Mouse (Mus musculus) stomach, embryonic 14.5 days (tissue): ENCODE results near the gene Fam189a2. TPM values are rescaled to one million over a fixed set of nuclear protein-coding genes. Genes with fewer than 3 reads are reported as not detected.
A peak's percentile ranks its signal among the peaks of the same experiment; 100 is the strongest.

Source experiments
- ATAC-seq: fragments of 200-750 bp; cut with Nextera tagmentation; 2 replicates; pipeline ENCODE4 v1.8.0; 2017; ENCODE audit warnings: low read depth, moderate TSS enrichment; ENCODE audit not compliant: insufficient number of reproducible peaks, insufficient read depth, low FRiP score
- H3K27ac ChIP-seq: fragments of 300-500 bp; sonication (generic); 2 replicates; pipeline ENCODE4 v1.5.1; 2014; ENCODE audit warnings: mild to moderate bottlenecking, low read length, moderate library complexity, mixed read lengths
- H3K27me3 ChIP-seq: fragments of 300-500 bp; sonication (generic); 2 replicates; pipeline ENCODE4 v1.6.1; 2014; ENCODE audit warnings: low read length, control low read depth, mixed read lengths; ENCODE audit not compliant: control insufficient read depth, insufficient read depth
- H3K36me3 ChIP-seq: fragments of 300-500 bp; sonication (generic); 2 replicates; pipeline ENCODE4 v1.6.1; 2014; ENCODE audit warnings: mild to moderate bottlenecking, control low read depth, low read length, moderate library complexity, mixed read lengths; ENCODE audit not compliant: control insufficient read depth, insufficient read depth
- H3K4me1 ChIP-seq: fragments of 300-500 bp; sonication (generic); 2 replicates; pipeline ENCODE4 v1.6.1; 2014; ENCODE audit warnings: low read length, control low read depth, mixed read lengths; ENCODE audit not compliant: control insufficient read depth, insufficient read depth
- H3K4me2 ChIP-seq: fragments of 300-500 bp; sonication (generic); replicated peaks from 2 replicates; pipeline ENCODE4 v1.6.1; 2014; ENCODE audit warnings: low read depth, low read length, control low read depth
- H3K4me3 ChIP-seq: fragments of 300-500 bp; sonication (generic); 2 replicates; pipeline ENCODE4 v1.5.1; 2014; ENCODE audit warnings: low read depth, low read length, control low read depth
- H3K9ac ChIP-seq: fragments of 300-500 bp; sonication (generic); replicated peaks from 2 replicates; pipeline ENCODE4 v1.6.1; 2014; ENCODE audit warnings: low read depth, mild to moderate bottlenecking, control low read depth, low read length, moderate library complexity, mixed read lengths
- H3K9me3 ChIP-seq: fragments of 300-500 bp; sonication (generic); 2 replicates; pipeline ENCODE4 v1.6.1; 2016; ENCODE audit warnings: low read depth, low read length, control low read depth; ENCODE audit not compliant: control insufficient read depth
- WGBS: fragments of 180-500 bp; shearing (Covaris S2); extraction: QIAGEN DNeasy Blood & Tissue Kit; methylation state at CpG from one replicate; pipeline ENCODE4 v1.1.7; 2014; 5-methylcytosine and 5-hydroxymethylcytosine counted together
- polyA plus RNA-seq: library from polyadenylated mRNA; unstranded; fragments of >200 nt; fragmentation: Nextera tagmentation; extraction: Ambion mirVana; gene quantifications from 2 replicates; pipeline ENCODE4 v1.2.1, GENCODE M21; 2014

Gene Fam189a2
- polyA plus RNA-seq, 1 experiment from 2014 or later: 0.62 TPM

- no peak overlapping the region for H3K27ac ChIP-seq
- H3K36me3 ChIP-seq: no peaks in the 10 kb centered on the region
- 59% methylated on average over 17 of the region's 17 CpGs for WGBS
- ATAC-seq: no peak
- H3K27me3 ChIP-seq: no peaks in the 10 kb centered on the region
- no peaks in the 10 kb centered on the region for H3K4me1 ChIP-seq
- H3K9me3 ChIP-seq: no peaks in the 10 kb centered on the region
- H3K4me2 ChIP-seq: no peak overlapping the region
- H3K4me3 ChIP-seq: no peak overlapping the region
- H3K9ac ChIP-seq: no peak overlapping the region
These were observed 74.4 kb downstream of the Fam189a2 start for GRCm38 (mm10) chr19:23956299-23956975.

- 86% methylated on average over 8 of the region's 8 CpGs for WGBS
- H3K27ac ChIP-seq: no peak overlapping the region
These were observed 75.4 kb downstream of the Fam189a2 start for GRCm38 (mm10) chr19:23955461-23955860.

GRCm38 (mm10) chr19:23948301-23949000 lies 82.4 kb downstream of the Fam189a2 start:
- Histone ChIP-seq H3K9me3 (no peaks in the 10 kb centered on the region), H3K4me2 (no peak overlapping the region), H3K9ac (no peak overlapping the region), H3K27me3 (no peaks in the 10 kb centered on the region), H3K4me3 (no peak overlapping the region), H3K36me3 (no peaks in the 10 kb centered on the region), H3K27ac (no peak overlapping the region), H3K4me1 (no peaks in the 10 kb centered on the region)
- WGBS: 45% methylated on average over 12 of the region's 12 CpGs
- ATAC-seq: peak; percentile 61; the same call in 1 of the 2 replicates

More at GRCm38 (mm10) chr19:23955461-23955860, 75.4 kb downstream of the Fam189a2 start:
- Histone ChIP-seq H3K9ac (no peak overlapping the region), H3K27me3 (no peaks in the 10 kb centered on the region), H3K4me1 (no peaks in the 10 kb centered on the region), H3K4me3 (no peak overlapping the region), H3K4me2 (no peak overlapping the region), H3K36me3 (no peaks in the 10 kb centered on the region), H3K9me3 (no peaks in the 10 kb centered on the region)
- ATAC-seq: no peak

GRCm38 (mm10) chr19:23947871-23948270 lies 82.9 kb downstream of the Fam189a2 start:
- H3K27ac ChIP-seq: no peak overlapping the region
- no peak overlapping the region for H3K4me3 ChIP-seq
- H3K4me2 ChIP-seq: no peak overlapping the region
- no peak overlapping the region for H3K9ac ChIP-seq
- WGBS: 56% methylated on average over 4 of the region's 4 CpGs
- ATAC-seq: no peak
- H3K27me3 ChIP-seq: no peaks in the 10 kb centered on the region
- no peaks in the 10 kb centered on the region for H3K36me3 ChIP-seq
- H3K9me3 ChIP-seq: no peaks in the 10 kb centered on the region
- no peaks in the 10 kb centered on the region for H3K4me1 ChIP-seq

- Histone ChIP-seq H3K4me2 (no peak overlapping the region), H3K4me1 (no peaks in the 10 kb centered on the region), H3K36me3 (no peaks in the 10 kb centered on the region), H3K9ac (no peak overlapping the region), H3K27ac (no peak overlapping the region), H3K27me3 (no peaks in the 10 kb centered on the region), H3K9me3 (no peaks in the 10 kb centered on the region), H3K4me3 (no peak overlapping the region)
- ATAC-seq: no peak
- 78% methylated on average over 4 of the region's 4 CpGs for WGBS
These were observed 84.1 kb downstream of the Fam189a2 start for GRCm38 (mm10) chr19:23946751-23947150.

- WGBS: 85% methylated on average over 6 of the region's 6 CpGs
- no peak overlapping the region for H3K4me3 ChIP-seq
- H3K4me2 ChIP-seq: no peak overlapping the region
- no peak overlapping the region for H3K27ac ChIP-seq
- ATAC-seq: no peak
- no peaks in the 10 kb centered on the region for H3K4me1 ChIP-seq
- no peaks in the 10 kb centered on the region for H3K27me3 ChIP-seq
- H3K9me3 ChIP-seq: no peaks in the 10 kb centered on the region
- no peaks in the 10 kb centered on the region for H3K36me3 ChIP-seq
- no peak overlapping the region for H3K9ac ChIP-seq
These were observed 84.7 kb downstream of the Fam189a2 start for GRCm38 (mm10) chr19:23946026-23946685.

- no peak overlapping the region for H3K4me3 ChIP-seq
- H3K4me1 ChIP-seq: no peaks in the 10 kb centered on the region
- no peak for ATAC-seq
These were observed 87.9 kb downstream of the Fam189a2 start for GRCm38 (mm10) chr19:23942886-23943285.

GRCm38 (mm10) chr19:23941422-23941949 lies 89.3 kb downstream of the Fam189a2 start:
- H3K9ac ChIP-seq: no peak overlapping the region
- no peak overlapping the region for H3K27ac ChIP-seq
- no peaks in the 10 kb centered on the region for H3K9me3 ChIP-seq
- no peak overlapping the region for H3K4me3 ChIP-seq
- WGBS: 89% methylated on average over 12 of the region's 12 CpGs
- H3K4me2 ChIP-seq: no peak overlapping the region
- H3K27me3 ChIP-seq: no peaks in the 10 kb centered on the region
- ATAC-seq: no peak
- no peaks in the 10 kb centered on the region for H3K36me3 ChIP-seq
- H3K4me1 ChIP-seq: no peaks in the 10 kb centered on the region

More at GRCm38 (mm10) chr19:23942886-23943285, 87.9 kb downstream of the Fam189a2 start:
- H3K27ac ChIP-seq: no peak overlapping the region
- no peaks in the 10 kb centered on the region for H3K27me3 ChIP-seq
- no peak overlapping the region for H3K4me2 ChIP-seq
- no peaks in the 10 kb centered on the region for H3K9me3 ChIP-seq
- H3K9ac ChIP-seq: no peak overlapping the region
- WGBS: 81% methylated on average over 7 of the region's 7 CpGs
- H3K36me3 ChIP-seq: no peaks in the 10 kb centered on the region
